In genomic region chr7:27552070-27552469, GRCm38 (mm10) we compare ENCODE assay signal across 10 mouse cellular contexts. TPM values are rescaled to one million over a fixed set of nuclear protein-coding genes. Genes with fewer than 3 reads are reported as not detected.
DNase-seq lines count a peak whose midpoint lies in the region; ATAC-seq and TF ChIP-seq lines count a peak whose summit lies in the region.
"Had no signal": no experiment of that assay in that cellular context is flagged by ENCODE, and none has a peak within 500 bp of the region (broad histone marks: within the 10 kb centered on the region; RNA-seq: fewer than 3 reads in every experiment).

No protein-coding gene starts in this region.

- peak; percentile 36 for DNase-seq in adrenal gland, adult 2 months
- DNase-seq in adrenal gland, postnatal 10 days: no peak
- no peak for DNase-seq in neural tube, embryonic 11.5 days (ENCODE audit: low spot score)
- no peak for DNase-seq in neural tube, embryonic 10.5 days (ENCODE audit: extremely low spot score, low spot score)
- no peak for DNase-seq in stomach, postnatal 0 days (ENCODE audit: low spot score)
- no peak for DNase-seq in retina, postnatal 1 day
- DNase-seq in gastrocnemius, adult 8-10 months (ENCODE audit: low spot score in 2 of 2): no peak
- DNase-seq: adrenal gland, postnatal 25 days had no signal

- no peaks in the 10 kb centered on the region for H3K36me3 ChIP-seq in neural tube, embryonic 11.5 days (ENCODE audit: control insufficient read depth, insufficient read depth, low read length)
- peaks cover 14% of the 10 kb centered on the region for H3K36me3 ChIP-seq in liver, embryonic 15.5 days (replicated peaks)
- H3K36me3 ChIP-seq in stomach, postnatal 0 days (ENCODE audit: control insufficient read depth, insufficient read depth, low read length): no peaks in the 10 kb centered on the region

- H3K4me3 ChIP-seq in neural tube, embryonic 11.5 days (ENCODE audit: low read depth, low read length): peak overlapping the region; percentile 71
- H3K4me3 ChIP-seq in liver, embryonic 15.5 days (replicated peaks): peak overlapping the region; percentile 75
- H3K4me3 ChIP-seq in stomach, postnatal 0 days (ENCODE audit: low read depth, low read length): peak overlapping the region; percentile 57

- H3K4me2 ChIP-seq in neural tube, embryonic 11.5 days (ENCODE audit: low read depth): peak overlapping the region; percentile 72
- H3K4me2 ChIP-seq in liver, embryonic 15.5 days: peak overlapping the region; percentile 90
- peak overlapping the region; percentile 65 for H3K4me2 ChIP-seq in stomach, postnatal 0 days (replicated peaks; ENCODE audit: low read depth)

- H3K9me3 ChIP-seq in neural tube, embryonic 11.5 days (ENCODE audit: control insufficient read depth, low read length): no peaks in the 10 kb centered on the region
- no peaks in the 10 kb centered on the region for H3K9me3 ChIP-seq in liver, embryonic 15.5 days (replicated peaks)
- no peaks in the 10 kb centered on the region for H3K9me3 ChIP-seq in stomach, postnatal 0 days (ENCODE audit: control insufficient read depth, low read length)

- no peak overlapping the region for H3K27ac ChIP-seq in neural tube, embryonic 11.5 days (ENCODE audit: low read depth, low read length)
- peak overlapping the region; percentile 77 for H3K27ac ChIP-seq in liver, embryonic 15.5 days (replicated peaks)
- H3K27ac ChIP-seq in stomach, postnatal 0 days (replicated peaks): no peak overlapping the region

- no peak for TF ChIP-seq CTCF in stomach, postnatal 0 days (IDR thresholded peaks at IDR 0.05; ENCODE audit: low read depth)

- no peaks in the 10 kb centered on the region; the same call in 1 of the 2 replicates for H3K4me1 ChIP-seq in neural tube, embryonic 11.5 days (ENCODE audit: control insufficient read depth, insufficient read depth, low read length)
- peaks cover 35% of the 10 kb centered on the region for H3K4me1 ChIP-seq in liver, embryonic 15.5 days (replicated peaks)
- no peaks in the 10 kb centered on the region for H3K4me1 ChIP-seq in stomach, postnatal 0 days (replicated peaks; ENCODE audit: control insufficient read depth, insufficient read depth)

- no peaks in the 10 kb centered on the region for H3K27me3 ChIP-seq in neural tube, embryonic 11.5 days (ENCODE audit: control insufficient read depth, insufficient read depth, low read length)
- H3K27me3 ChIP-seq in liver, embryonic 15.5 days: no peaks in the 10 kb centered on the region
- H3K27me3 ChIP-seq in stomach, postnatal 0 days (ENCODE audit: control insufficient read depth, insufficient read depth, low read length): no peaks in the 10 kb centered on the region

- 56% methylated on average over 5 of the region's 5 CpGs for WGBS in neural tube, embryonic 11.5 days
- WGBS in liver, embryonic 15.5 days (ENCODE audit: insufficient replicate concordance): 44% methylated on average over 5 of the region's 5 CpGs
- WGBS in stomach, postnatal 0 days: 43% methylated on average over 5 of the region's 5 CpGs

- ATAC-seq in neural tube, embryonic 11.5 days (ENCODE audit: insufficient read depth, low FRiP score, low TSS enrichment): no peak
- ATAC-seq in liver, embryonic 15.5 days (ENCODE audit: insufficient read depth): no peak
- no peak for ATAC-seq in stomach, postnatal 0 days (ENCODE audit: low FRiP score, low TSS enrichment)

- no peak overlapping the region for H3K9ac ChIP-seq in neural tube, embryonic 11.5 days (ENCODE audit: low read length)
- H3K9ac ChIP-seq in liver, embryonic 15.5 days: peak overlapping the region; percentile 86
- no peak overlapping the region for H3K9ac ChIP-seq in stomach, postnatal 0 days (ENCODE audit: low read length)

- no peak for TF ChIP-seq EP300 in stomach, postnatal 0 days (optimal IDR thresholded peaks at IDR 0.05)

RNA-seq across cellular contexts. Expression of gene Pld3, which starts 0.9 kb away (rescaled TPM):
- total RNA-seq in adrenal gland, adult 2 months (2021): 100 to 1,000 TPM; 111 to 179 TPM
- polyA plus RNA-seq in adrenal gland, adult 2 months (2012; rRNA removed): 202 and 253 TPM in 2 replicates
- 10 to 100 TPM; 84.0 to 86.6 TPM for total RNA-seq in adrenal gland, postnatal 10 days (2021)
- polyA plus RNA-seq in neural tube, embryonic 11.5 days (2014; fragmentation: Nextera tagmentation; extraction: Ambion mirVana): 72.0 and 73.9 TPM in 2 replicates
- 76.3 and 93.4 TPM in 2 replicates for polyA plus RNA-seq in liver, embryonic 15.5 days (2015; fragmentation: Nextera tagmentation; extraction: Ambion mirVana)
- 117 and 128 TPM in 2 replicates for polyA plus RNA-seq in stomach, postnatal 0 days (2015; fragmentation: Nextera tagmentation; extraction: Ambion mirVana)
- 10 to 100 TPM; 14.0 to 15.3 (median 14.9) TPM for total RNA-seq in gastrocnemius, adult 8-10 months (2022)

RNA-seq across cellular contexts. Expression of gene 2310022A10Rik, which starts 1.0 kb away (rescaled TPM):
- total RNA-seq in adrenal gland, adult 2 months (2021): 10 to 100 TPM; 12.8 to 15.9 TPM
- polyA plus RNA-seq in adrenal gland, adult 2 months (2012; rRNA removed): 22.5 and 27.7 TPM in 2 replicates
- total RNA-seq in adrenal gland, postnatal 10 days (2021): 10 to 100 TPM; 14.7 to 25.1 TPM
- 28.4 and 28.9 TPM in 2 replicates for polyA plus RNA-seq in neural tube, embryonic 11.5 days (2014; fragmentation: Nextera tagmentation; extraction: Ambion mirVana)
- polyA plus RNA-seq in liver, embryonic 15.5 days (2015; fragmentation: Nextera tagmentation; extraction: Ambion mirVana): 15.7 and 17.3 TPM in 2 replicates
- polyA plus RNA-seq in stomach, postnatal 0 days (2015; fragmentation: Nextera tagmentation; extraction: Ambion mirVana): 11.4 TPM in 2 replicates
- total RNA-seq in gastrocnemius, adult 8-10 months (2022): 100 to 1,000 TPM; 118 to 123 (median 121) TPM

RNA-seq across cellular contexts. Expression of gene Hipk4, which starts 29.0 kb away (rescaled TPM):
- under 1 TPM; 0.21 to 0.29 TPM for total RNA-seq in adrenal gland, adult 2 months (2021)
- 0.82 and 1.1 TPM in 2 replicates for polyA plus RNA-seq in adrenal gland, adult 2 months (2012; rRNA removed)
- under 1 TPM; 0.24 to 0.67 TPM for total RNA-seq in adrenal gland, postnatal 10 days (2021)
- polyA plus RNA-seq in neural tube, embryonic 11.5 days (2014; fragmentation: Nextera tagmentation; extraction: Ambion mirVana): 0.30 and 0.50 TPM in 2 replicates
- 0.10 and 0.16 TPM in 2 replicates for polyA plus RNA-seq in liver, embryonic 15.5 days (2015; fragmentation: Nextera tagmentation; extraction: Ambion mirVana)
- polyA plus RNA-seq in stomach, postnatal 0 days (2015; fragmentation: Nextera tagmentation; extraction: Ambion mirVana): 0.23 and 0.39 TPM in 2 replicates
- total RNA-seq in gastrocnemius, adult 8-10 months (2022): under 1 TPM in 1 of 4 experiments, not detected in 3; 0.11 TPM
- total RNA-seq: hematopoietic stem cell, adult 5-6 weeks had no signal

RNA-seq across cellular contexts. Expression of gene Akt2, which starts 39.3 kb away (rescaled TPM):
- total RNA-seq in adrenal gland, adult 2 months (2021): 100 to 1,000 TPM; 219 to 227 TPM
- 128 and 143 TPM in 2 replicates for polyA plus RNA-seq in adrenal gland, adult 2 months (2012; rRNA removed)
- total RNA-seq in adrenal gland, postnatal 10 days (2021): 100 to 1,000 TPM; 237 to 317 TPM
- 72.0 and 72.9 TPM in 2 replicates for polyA plus RNA-seq in neural tube, embryonic 11.5 days (2014; fragmentation: Nextera tagmentation; extraction: Ambion mirVana)
- polyA plus RNA-seq in liver, embryonic 15.5 days (2015; fragmentation: Nextera tagmentation; extraction: Ambion mirVana): 26.4 and 28.3 TPM in 2 replicates
- 42.6 and 46.5 TPM in 2 replicates for polyA plus RNA-seq in stomach, postnatal 0 days (2015; fragmentation: Nextera tagmentation; extraction: Ambion mirVana)
- total RNA-seq in gastrocnemius, adult 8-10 months (2022): 100 to 1,000 TPM; 178 to 228 (median 207) TPM

RNA-seq across cellular contexts. Expression of gene Prx, which starts 52.9 kb away (rescaled TPM):
- total RNA-seq in adrenal gland, adult 2 months (2021): 1 to 10 TPM; 1.4 to 4.0 TPM
- 2.0 and 2.2 TPM in 2 replicates for polyA plus RNA-seq in adrenal gland, adult 2 months (2012; rRNA removed)
- total RNA-seq in adrenal gland, postnatal 10 days (2021): 1 to 10 TPM; 3.3 to 5.1 TPM
- 0.99 and 1.3 TPM in 2 replicates for polyA plus RNA-seq in neural tube, embryonic 11.5 days (2014; fragmentation: Nextera tagmentation; extraction: Ambion mirVana)
- 0.67 and 0.75 TPM in 2 replicates for polyA plus RNA-seq in liver, embryonic 15.5 days (2015; fragmentation: Nextera tagmentation; extraction: Ambion mirVana)
- polyA plus RNA-seq in stomach, postnatal 0 days (2015; fragmentation: Nextera tagmentation; extraction: Ambion mirVana): 2.1 and 2.2 TPM in 2 replicates
- total RNA-seq in gastrocnemius, adult 8-10 months (2022): 1 to 10 TPM; 2.3 to 7.7 (median 5.7) TPM
